Mouse (Mus musculus) thymus, postnatal 36 days (tissue): Measurements from ENCODE around the gene Sars2.
"Not testable (repeated sequence)": the region's sequence is repeated elsewhere in the genome, so short reads cannot be mapped to it uniquely, and the experiment has no call there.

Experiments
- DNase-seq, 2 experiments: peaks; one replicate each; pipeline ENCODE4 v3.0.0; 2022; ENCODE audit warnings: mixed read lengths in 2 of 2

Sars2 gene

DNA sequence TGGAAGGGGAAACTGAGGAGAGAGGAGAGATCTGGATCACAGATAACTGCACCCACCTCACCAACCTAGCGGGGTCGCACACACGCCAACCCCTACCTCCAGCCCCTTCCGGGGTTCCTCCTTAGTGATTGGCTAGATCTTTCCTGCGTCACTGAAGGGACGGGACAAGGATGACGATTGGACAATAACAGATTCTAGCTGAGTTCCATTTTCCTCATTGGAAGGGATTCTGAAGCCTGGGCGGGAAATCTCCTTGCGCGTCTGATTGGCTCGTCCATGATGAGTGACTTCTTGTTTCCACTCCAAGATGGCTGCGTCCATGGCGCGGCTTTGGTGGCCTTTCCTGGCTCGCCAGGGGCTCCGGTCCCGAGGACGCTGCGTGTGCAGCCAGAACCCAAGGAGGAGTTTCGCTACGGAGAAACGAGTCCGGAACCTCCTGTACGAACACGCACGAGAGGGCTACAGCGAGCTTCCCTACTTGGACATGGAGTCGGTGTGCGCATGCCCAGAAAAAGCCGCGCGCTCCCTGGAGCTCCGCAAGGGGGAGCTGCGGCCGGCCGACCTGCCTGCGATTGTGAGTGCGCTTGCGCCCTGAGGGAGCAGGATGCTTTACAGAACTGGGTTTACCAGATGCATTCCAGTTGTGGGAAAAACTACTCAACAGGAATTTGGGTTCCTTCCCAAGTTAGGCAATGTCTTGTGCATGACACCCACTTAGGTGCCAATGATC is at the start of gene Sars2, which contains the start of gene Mrps12:
Gene Sars2 (plus strand): TSS at position 284 of the 730 bp plus-strand sequence.
Gene Mrps12 (minus strand): TSS at position 112 of the 730 bp plus-strand sequence.
- DNase-seq: peak; percentile 92 to 94

DNA sequence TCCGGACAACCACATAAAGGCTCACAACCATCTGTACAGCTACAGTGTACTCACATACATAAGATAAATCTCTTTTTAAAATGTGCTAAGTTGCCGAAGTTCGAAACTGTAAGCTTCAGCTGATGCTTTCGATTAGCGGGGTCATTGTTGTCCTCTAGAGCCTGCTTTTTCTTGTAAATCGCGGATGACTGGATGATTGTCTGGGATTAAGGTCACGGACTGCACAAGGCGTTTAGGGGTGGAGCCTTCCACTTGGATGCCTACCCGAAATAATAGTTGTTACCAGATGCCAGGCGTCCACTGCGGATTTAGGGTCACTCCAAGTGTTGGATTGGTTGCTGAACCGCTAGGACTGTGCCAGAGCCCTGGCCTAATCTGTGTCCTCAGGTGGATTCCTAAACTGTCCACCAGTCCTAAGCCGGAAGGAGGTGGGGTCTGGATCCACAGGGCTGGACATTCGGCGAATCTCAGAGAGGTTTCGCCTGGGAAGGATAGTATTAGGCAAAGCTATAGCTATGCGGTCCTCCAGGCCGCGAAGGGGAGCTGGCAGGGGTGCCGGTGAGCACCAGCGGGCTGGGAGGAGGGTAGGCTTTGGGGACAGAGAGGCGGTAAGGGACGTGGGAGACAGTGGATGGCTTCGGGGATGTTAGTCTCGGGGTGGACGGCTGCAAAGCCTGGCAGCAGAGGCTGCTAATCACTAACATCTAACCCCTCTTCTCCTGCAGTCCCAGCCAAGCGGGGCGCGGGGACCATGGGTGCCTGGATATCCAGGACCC is 49.1 kb upstream of the Sars2 start, which contains the start of gene Fbxo27:
Gene Fbxo27 (plus strand): TSS at position 305 of the 776 bp plus-strand sequence.
- DNase-seq: no peak

DNA sequence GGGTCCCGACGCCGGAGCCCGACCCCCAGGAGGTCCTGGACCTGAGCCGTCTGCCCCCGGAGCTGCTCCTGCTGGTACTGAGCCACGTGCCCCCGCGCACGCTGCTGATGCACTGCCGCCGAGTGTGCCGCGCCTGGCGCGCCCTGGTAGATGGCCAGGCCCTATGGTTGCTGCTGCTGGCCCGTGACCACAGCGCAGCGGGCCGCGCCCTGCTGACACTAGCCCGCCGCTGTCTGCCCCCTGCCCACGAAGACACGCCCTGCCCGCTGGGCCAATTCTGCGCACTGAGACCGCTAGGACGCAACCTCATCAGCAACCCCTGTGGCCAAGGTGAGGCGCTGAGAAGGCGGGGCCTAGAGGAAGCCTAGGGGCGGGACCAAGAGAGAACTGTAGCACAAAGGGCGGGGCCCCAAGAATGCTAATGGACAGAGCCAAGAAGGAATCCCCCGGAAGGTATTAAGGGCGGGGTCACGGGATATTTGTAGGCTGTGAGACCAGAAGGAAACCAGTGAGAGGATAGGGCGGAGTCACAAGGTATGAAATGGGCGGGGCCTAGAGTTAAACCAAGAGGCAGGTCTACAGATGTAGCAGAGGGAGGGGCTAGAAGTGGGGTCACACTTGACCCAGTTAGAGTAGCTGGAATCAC is 48.3 kb upstream of the Sars2 start:
- peak; percentile 86 to 91 for DNase-seq

DNA sequence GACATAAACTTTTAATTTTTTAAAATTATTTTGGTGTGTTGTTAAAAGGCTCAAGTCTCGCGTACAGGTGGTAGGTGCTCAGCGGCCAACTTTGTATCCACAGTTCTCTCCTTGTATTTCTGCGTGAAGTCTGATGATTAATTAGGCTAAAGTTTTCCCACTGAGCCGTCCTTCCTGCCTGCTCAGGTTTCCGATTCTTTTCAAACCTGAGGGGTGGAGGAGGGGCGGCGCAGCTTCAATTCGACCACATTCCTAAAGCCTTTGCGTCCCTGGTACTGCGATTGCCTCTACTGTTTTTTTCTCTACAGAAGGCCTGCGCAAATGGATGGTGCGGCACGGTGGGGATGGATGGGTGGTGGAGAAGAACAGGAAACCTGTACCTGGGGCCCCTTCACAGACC is 47.4 kb upstream of the Sars2 start:
- peak; percentile 36 to 44 for DNase-seq

- peak in 1 of 2 experiments; percentile 9 for DNase-seq
Observed at GRCm38 (mm10) chr7:28694966-28695511, 46.8 kb upstream of the Sars2 start.

DNA sequence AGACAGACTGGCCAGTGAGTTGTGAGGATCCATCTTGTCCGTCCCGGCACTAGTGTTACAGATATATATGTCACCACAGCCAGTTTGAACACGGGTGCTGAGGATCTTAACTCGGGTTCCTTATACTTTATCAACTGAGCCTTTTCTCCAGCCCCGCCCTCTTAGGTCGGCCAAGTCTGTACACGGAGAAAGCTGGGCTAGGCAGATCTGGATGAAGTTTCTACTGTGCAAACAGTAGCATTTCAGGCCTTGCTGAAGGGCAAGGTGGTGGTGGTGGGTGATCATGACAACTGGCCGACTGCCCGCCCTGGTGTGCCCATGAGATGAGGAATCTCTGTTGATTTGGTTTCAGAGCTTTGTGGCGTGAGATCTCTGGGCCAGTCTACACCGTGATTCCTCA is 44.5 kb upstream of the Sars2 start:
- DNase-seq: no peak

DNA sequence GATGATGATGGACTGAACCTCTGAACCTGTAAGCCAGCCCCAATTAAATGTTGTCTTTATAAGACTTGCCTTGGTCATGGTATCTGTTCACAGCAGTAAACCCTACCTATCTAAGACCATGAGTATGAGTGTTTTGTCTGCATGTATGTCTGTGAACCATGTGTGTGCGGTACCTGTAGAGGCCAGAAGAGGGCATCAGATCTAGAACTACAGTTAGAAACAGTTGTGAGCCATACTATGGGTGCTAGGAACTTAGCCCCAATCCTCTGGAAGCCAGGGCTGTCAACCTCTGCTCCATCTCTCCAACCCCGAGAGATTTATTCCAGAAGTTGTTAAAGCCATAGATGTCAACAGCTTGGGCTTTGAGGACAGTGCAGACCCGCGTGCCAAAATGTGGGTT is 41.5 kb upstream of the Sars2 start:
- no peak for DNase-seq

DNA sequence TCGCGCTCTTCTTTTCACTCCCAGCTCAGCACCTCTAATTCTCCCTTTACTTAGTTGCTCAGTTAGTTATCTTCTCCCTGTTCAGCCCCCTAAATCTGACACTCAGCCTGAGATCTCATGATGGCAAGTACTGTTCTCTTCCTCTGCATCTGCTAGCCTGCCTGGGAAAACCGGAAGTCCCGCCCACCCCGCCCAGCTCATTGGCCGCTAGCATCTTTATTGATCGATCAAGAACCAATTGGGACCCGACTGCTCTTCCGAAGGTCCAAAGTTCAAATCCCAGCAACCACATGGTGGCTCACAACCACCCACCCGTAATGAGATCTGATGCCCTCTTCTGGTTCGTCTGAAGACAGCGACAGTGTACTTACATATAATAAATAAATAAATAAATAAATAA is 40.5 kb upstream of the Sars2 start:
- not testable (repeated sequence) for DNase-seq

GRCm38 (mm10) chr7:28702601-28703143 is 39.1 kb upstream of the Sars2 start:
- DNase-seq: peak in 1 of 2 experiments; percentile 16

GRCm38 (mm10) chr7:28709454-28709853 is 32.3 kb upstream of the Sars2 start:
- DNase-seq: no peak

GRCm38 (mm10) chr7:28710962-28711361 is 30.8 kb upstream of the Sars2 start:
- DNase-seq: peak in 1 of 2 experiments; percentile 23

- DNase-seq: no peak
Observed at GRCm38 (mm10) chr7:28714667-28715066, 27.1 kb upstream of the Sars2 start.

DNA sequence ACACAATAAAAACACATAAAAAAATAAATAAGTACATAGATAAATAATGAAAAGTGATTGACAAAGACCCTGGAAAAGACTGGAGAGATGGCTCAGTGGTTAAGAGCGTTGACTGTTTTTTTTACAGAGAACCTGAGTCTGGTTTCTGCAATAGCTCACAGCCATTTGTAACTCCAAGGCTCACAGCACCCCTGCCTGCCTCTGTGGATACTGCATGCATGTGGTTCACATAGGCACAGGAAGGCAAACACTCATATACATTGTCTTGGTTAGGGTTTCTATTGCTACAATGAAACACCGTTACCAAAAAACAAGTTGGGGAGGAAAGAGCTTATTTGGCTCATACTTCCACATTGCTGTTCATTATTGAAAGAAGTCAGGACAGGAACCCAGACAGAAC is 26.2 kb upstream of the Sars2 start:
- peak in 1 of 2 experiments; percentile 38 for DNase-seq

DNA sequence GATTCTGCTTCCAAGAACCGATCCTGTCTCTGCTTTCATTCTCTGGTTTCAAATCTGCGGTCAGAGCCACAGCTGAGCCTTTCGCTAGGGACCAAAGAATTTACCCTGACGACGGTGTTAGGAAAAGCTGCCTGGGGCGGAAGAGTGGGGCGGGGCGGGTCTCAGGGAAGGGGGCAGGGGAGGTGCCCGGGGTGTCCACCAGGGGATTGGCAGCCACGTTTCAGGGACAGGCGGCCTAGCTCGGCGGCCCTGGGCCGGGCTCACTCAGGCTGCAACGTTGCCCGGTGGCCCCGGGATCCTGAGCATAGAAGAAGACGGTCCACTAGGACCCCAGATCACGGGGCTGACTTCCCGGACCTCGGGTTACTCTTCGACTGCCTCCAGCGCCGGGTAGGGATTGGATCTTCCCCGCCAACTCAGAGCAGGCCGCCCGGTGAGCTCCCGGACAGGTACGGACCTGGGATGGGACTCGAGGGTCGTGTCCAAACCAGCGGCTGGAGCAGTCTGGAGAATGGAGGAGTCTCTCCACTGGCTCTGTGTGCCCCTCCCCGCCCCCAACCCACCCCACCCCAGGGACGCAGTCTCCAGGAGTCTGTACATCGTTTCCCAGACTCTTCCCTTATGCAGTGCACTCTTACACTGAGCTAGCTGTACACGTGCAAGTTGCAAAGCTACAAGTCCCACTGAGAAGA is 25.1 kb upstream of the Sars2 start, which contains the start of gene Fbxo17:
Gene Fbxo17 (plus strand): TSS at position 215 of the 692 bp plus-strand sequence.
- DNase-seq: peak; percentile 62 to 71

DNA sequence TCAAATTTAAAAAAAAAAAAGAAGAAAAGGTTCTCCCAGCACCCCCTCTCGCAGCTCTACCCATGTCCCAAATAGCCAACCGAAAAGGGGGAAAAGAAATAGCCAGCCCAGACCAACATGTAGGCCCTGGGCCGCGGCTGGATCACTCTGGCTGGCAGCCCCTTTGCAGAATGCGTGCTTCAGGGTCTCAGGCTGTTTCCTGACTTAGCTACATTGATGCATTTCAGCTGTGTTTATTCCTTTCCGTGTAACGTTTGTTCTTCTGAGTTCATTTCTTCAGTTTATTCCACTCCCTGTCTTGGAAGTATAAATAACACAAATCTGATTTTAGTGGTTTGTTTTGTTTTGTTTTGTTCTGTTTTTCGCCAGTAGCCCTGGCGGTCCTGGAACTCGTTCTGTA is 24.1 kb upstream of the Sars2 start:
- DNase-seq: no peak

GRCm38 (mm10) chr7:28719159-28719558 is 22.6 kb upstream of the Sars2 start:
- no peak for DNase-seq

GRCm38 (mm10) chr7:28719650-28720049 is 22.1 kb upstream of the Sars2 start:
- DNase-seq: no peak

DNA sequence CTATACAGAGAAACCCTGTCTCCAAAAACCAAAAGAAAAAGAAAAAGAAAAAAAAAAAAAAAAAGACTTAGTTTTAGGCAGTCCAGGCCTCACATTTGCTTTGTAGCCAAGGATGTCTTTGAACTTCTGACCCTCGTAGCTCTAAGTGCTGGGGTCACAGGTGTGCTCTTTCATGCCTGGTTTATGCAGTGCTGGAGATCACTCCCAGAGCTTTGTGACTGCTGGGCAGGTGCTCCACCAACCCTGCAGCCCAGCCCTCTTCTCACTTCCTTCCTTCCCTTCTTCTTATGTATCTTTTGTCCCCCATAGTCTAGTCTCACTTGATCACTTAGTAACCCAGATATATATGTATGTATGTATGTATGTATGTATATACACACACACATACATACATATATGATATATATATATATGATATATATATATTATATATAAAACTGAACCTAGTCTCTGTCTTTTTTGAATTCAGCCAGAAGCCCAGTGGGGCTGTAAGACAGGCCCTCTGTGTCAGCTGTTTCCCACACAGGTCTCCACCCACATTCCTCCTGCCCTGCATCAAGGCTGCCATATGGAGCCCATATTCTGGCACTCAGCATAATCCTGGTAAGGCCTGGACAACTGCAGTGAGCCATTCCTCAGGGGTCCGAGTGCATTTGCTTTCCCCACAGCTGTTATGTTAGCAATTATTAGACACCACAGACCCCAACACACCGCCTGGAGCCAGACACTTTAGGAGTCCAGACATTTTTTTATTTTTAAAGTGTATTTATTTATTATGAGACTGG is 20.8 kb upstream of the Sars2 start:
- DNase-seq: peak in 1 of 2 experiments; percentile 29

DNA sequence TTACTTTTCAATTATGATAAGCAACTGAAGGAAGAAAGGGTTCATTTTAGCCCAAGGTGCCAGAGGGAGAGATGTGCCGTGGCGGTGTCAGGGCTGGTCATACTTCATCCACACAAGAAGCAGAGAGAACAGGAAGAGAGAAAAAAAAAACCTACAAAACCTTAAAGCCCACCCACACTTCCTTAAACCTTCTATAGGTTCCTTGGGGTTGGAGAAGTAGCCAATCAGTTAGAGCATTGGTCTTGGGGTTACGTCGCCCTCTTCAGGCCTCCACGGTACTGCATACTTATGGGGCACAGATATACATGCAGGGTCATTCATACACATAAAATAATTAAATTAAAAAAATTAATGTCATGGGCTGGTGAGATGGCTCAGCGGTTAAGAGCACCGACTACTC is 19.7 kb upstream of the Sars2 start:
- no peak for DNase-seq

DNA sequence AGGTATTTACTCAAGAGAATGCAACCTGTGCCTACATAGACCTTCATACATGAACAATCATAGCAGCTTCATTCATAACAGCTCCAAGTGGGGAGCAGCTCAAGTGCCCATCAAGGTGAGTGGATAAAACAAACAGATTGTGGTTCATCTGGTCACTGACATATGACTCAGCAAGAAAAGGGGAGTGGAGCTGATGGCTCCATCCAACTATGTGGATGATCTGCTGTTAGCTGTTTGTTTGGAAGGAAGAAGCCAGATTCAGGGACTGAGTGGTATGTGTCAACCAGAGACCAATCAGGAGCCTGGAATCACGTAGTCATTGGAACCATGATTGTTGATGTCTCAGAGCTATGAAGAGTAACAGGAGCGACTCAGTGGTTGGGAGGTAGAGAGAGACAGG is 17.2 kb upstream of the Sars2 start:
- no peak for DNase-seq

DNA sequence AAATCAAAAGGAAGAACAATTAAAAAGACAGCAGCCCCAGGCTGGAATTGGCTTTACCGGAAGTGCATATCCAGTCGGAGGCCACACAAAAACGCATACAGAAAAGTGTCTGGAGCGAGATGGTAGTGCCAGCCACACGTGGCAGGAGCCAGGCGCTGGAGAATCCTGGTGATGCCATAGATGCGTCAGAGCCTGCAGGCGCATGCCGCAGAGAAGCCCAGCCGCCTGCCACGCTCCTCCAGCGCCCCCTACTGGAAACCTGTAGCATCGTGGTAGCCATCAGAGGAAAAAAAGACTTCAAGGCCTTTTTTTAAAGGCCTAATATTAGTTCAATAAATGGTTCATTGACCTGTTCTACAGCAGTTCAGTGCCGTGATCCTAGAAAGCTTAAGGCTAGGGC is 15.2 kb upstream of the Sars2 start:
- DNase-seq: peak; percentile 72 to 75
